Comparison of ENCODE assay signal across 8 mouse cellular contexts in genomic region chr8:126299333-126299732, GRCm38 (mm10). TPM values are rescaled to one million over a fixed set of nuclear protein-coding genes. Genes with fewer than 3 reads are reported as not detected.
DNase-seq lines count a peak whose midpoint lies in the region; ATAC-seq and TF ChIP-seq lines count a peak whose summit lies in the region.

No protein-coding gene starts in this region.

- H3K9ac ChIP-seq in limb, embryonic 13.5 days, result no peak overlapping the region
- H3K9ac ChIP-seq in lung, postnatal 0 days (replicated peaks; ENCODE audit: low read depth), result no peak overlapping the region

- TF ChIP-seq CTCF in layer of hippocampus, adult 2 months (conservative IDR thresholded peaks at IDR 0.05), result no peak; the same call in 1 of the 2 replicates
- no peak for TF ChIP-seq CTCF in lung, postnatal 0 days (IDR thresholded peaks at IDR 0.05)

- peak overlapping the region; percentile 82 for H3K27ac ChIP-seq in layer of hippocampus, adult 2 months
- H3K27ac ChIP-seq in limb, embryonic 13.5 days, result no peak overlapping the region
- H3K27ac ChIP-seq in lung, postnatal 0 days (ENCODE audit: low read length), result no peak overlapping the region

- ATAC-seq in limb, embryonic 13.5 days (ENCODE audit: low FRiP score, low read depth), result no peak
- no peak for ATAC-seq in lung, postnatal 0 days

- peak overlapping the region; percentile 94 for H3K4me2 ChIP-seq in limb, embryonic 13.5 days (replicated peaks)
- no peak overlapping the region for H3K4me2 ChIP-seq in lung, postnatal 0 days (replicated peaks; ENCODE audit: low read depth, low read length)

- no peaks in the 10 kb centered on the region for H3K36me3 ChIP-seq in limb, embryonic 13.5 days
- H3K36me3 ChIP-seq in lung, postnatal 0 days (ENCODE audit: insufficient read depth, low read length), result no peaks in the 10 kb centered on the region

- H3K4me3 ChIP-seq in layer of hippocampus, adult 2 months, result peak overlapping the region; percentile 78
- peak overlapping the region; percentile 57 for H3K4me3 ChIP-seq in limb, embryonic 13.5 days
- H3K4me3 ChIP-seq in lung, postnatal 0 days (ENCODE audit: low read depth, low read length), result no peak overlapping the region

- no peak for TF ChIP-seq EP300 in lung, postnatal 0 days (IDR thresholded peaks at IDR 0.05)

- WGBS in limb, embryonic 13.5 days, result 17% methylated on average over 7 of the region's 7 CpGs
- WGBS in lung, postnatal 0 days, result 14% methylated on average over 7 of the region's 7 CpGs

- DNase-seq in cerebellum, adult 18-20 months, result peak; percentile 19 to 40
- DNase-seq in cerebellum, adult 11 months, result no peak
- no peak for DNase-seq in layer of hippocampus, adult 2 months (ENCODE audit: low spot score in 2 of 2)
- no peak for DNase-seq in layer of hippocampus, adult 9-11 months
- DNase-seq in right cerebral cortex, postnatal 25 days, result peak; percentile 39
- DNase-seq in lung, postnatal 0 days (ENCODE audit: low spot score), result no peak
- DNase-seq in spleen, postnatal 14 days (ENCODE audit: low spot score in 2 of 2), result no peak

- H3K9me3 ChIP-seq in limb, embryonic 13.5 days, result no peaks in the 10 kb centered on the region
- no peaks in the 10 kb centered on the region for H3K9me3 ChIP-seq in lung, postnatal 0 days (ENCODE audit: low read length)

- H3K27me3 ChIP-seq in limb, embryonic 13.5 days, result peaks cover 36% of the 10 kb centered on the region
- peaks cover 8% of the 10 kb centered on the region; the same call in 1 of the 2 replicates for H3K27me3 ChIP-seq in lung, postnatal 0 days (replicated peaks; ENCODE audit: insufficient read depth, low read length)

- peaks cover 12% of the 10 kb centered on the region for H3K4me1 ChIP-seq in limb, embryonic 13.5 days
- no peaks in the 10 kb centered on the region for H3K4me1 ChIP-seq in lung, postnatal 0 days (ENCODE audit: insufficient read depth, low read depth, low read length)

RNA-seq across cellular contexts. Expression of gene Slc35f3, which starts 1.0 kb away (rescaled TPM):
- total RNA-seq in layer of hippocampus, adult 2 months (2021), result 10 to 100 TPM; 45.9 to 47.1 TPM
- polyA plus RNA-seq in limb, embryonic 13.5 days (2015; fragmentation: Nextera tagmentation; extraction: Ambion mirVana), result 1.5 and 1.7 TPM in 2 replicates
- 0.38 and 0.67 TPM in 2 replicates for polyA plus RNA-seq in lung, postnatal 0 days (2015; fragmentation: Nextera tagmentation; extraction: Ambion mirVana)

Comparison
In these comparisons a context has a peak if more than half of its experiments do, and no peak if none do; other contexts are left out.
1. DNase-seq: peak in cerebellum, adult 18-20 months (2 of 2) and right cerebral cortex, postnatal 25 days (single experiment); none in cerebellum, adult 11 months (single experiment), layer of hippocampus, adult 2 months (0 of 2), layer of hippocampus, adult 9-11 months (single experiment), lung, postnatal 0 days (single experiment) and spleen, postnatal 14 days (0 of 2).